Mouse (Mus musculus) spleen, adult 2 months (tissue): Measurements from ENCODE around the gene Gabpb2.

ENCODE experiments used
- CTCF ChIP-seq: fragments of 200-500 bp; IDR thresholded peaks from 2 replicates; pipeline ENCODE4 v1.5.1; 2011; ENCODE audit warnings: mild to moderate bottlenecking, inconsistent platforms; ENCODE audit not compliant: insufficient read depth, insufficient read length, insufficient replicate concordance; ENCODE audit errors: extremely low read depth
- POLR2A ChIP-seq: fragments of 200-500 bp; IDR thresholded peaks from 2 replicates; pipeline ENCODE4 v1.6.1; 2011; ENCODE audit warnings: low read depth, low read length, inconsistent platforms

DNA sequence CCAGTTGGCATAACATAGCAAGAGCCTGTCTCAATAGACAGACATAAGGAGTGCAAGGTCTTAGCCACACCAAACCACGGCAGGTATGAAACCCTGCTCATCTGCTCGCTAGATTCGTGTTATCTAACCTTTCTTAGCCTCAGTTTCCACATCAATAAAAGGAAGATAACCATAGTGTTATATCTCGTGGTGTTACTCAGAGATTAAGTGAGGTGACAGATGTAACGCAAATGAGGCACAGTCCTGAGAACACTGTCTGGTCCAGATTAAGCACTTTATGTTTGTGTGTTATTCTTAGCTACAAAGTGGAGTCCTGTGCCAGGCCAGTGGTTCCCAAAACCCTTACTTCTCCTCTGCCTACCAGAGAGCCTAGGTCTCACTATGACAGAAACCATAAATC is 52.9 kb downstream of the Gabpb2 start:
- TF ChIP-seq CTCF = no peak
- no peak for TF ChIP-seq POLR2A
